Mouse (Mus musculus): ENCODE results near the gene Magi3.

- TF ChIP-seq CTCF (IDR thresholded peaks at IDR 0.05; ENCODE audit: borderline replicate concordance, control insufficient read depth, extremely low read depth, insufficient read depth, low read length, poor library complexity) = no peak
- no peak for TF ChIP-seq POLR2A (IDR thresholded peaks at IDR 0.05; ENCODE audit: control insufficient read depth, extremely low read depth, insufficient read depth, low read length, poor library complexity)
These were observed 36.5 kb downstream of the Magi3 start for GRCm38 (mm10) chr3:104183656-104184055.

Data from thymus, adult 2 months (tissue).